Mouse (Mus musculus) embryonic stem cell, embryonic (primary cell): ENCODE results near the gene Cherp.

Experiments
- CTCF ChIA-PET, 4 experiments: fragments of 300-600 bp in 2 of 4; fragments of 350-600 bp in 2 of 4; sonication (Branson Sonifier 250); formaldehyde crosslinking; loops; one replicate each; lab custom pipeline; 2022; ENCODE audit warnings: inconsistent platforms in 2 of 4; lab: Charles Lee
- POLR2A ChIA-PET, 4 experiments: fragments of 300-600 bp in 2 of 4; fragments of 350-600 bp in 2 of 4; sonication (Branson Sonifier 250); formaldehyde crosslinking; loops; one replicate each; lab custom pipeline; 2022; ENCODE audit warnings: antibody characterized with exemption in 4 of 4, inconsistent platforms in 1 of 4; lab: Charles Lee

Cherp gene

GRCm38 (mm10) chr8:72474826-72475546, at the start of gene Cherp:
Gene Cherp (minus strand): TSS chr8:72475226.
- ChIA-PET CTCF (interaction anchor here in 1 of 4 experiments (1.0 kb wide), 1 partner anchor 64 kb away, joined by 3 read pairs; no protein-coding TSS in a partner anchor), POLR2A (interaction anchor here (0.5 to 5.7 kb wide), 45 partner anchors 9 to 323 kb away, joined by 3 to 57 read pairs (median 4); partner anchors contain the start of genes Med26 (in 3 of the 4), 1700030K09Rik (in 2 of the 4), Calr3 (in 2 of the 4) and Smim7 (in 2 of the 4))

- POLR2A ChIA-PET = interaction anchor here in 3 of 4 experiments (0.7 to 3.8 kb wide), 30 partner anchors 8 to 206 kb away, joined by 3 to 31 read pairs (median 4); partner anchors contain the start of genes Cherp (in 2 of the 3), Klf2 (in 1 of the 3), Med26 (in 1 of the 3) and Tmem38a (in 1 of the 3)
- CTCF ChIA-PET = interaction anchor here in 2 of 4 experiments (0.6 to 0.8 kb wide), 2 partner anchors 17 to 305 kb away, joined by 5 to 10 read pairs; no protein-coding TSS in a partner anchor
Observed at GRCm38 (mm10) chr8:72521888-72522287, 46.9 kb upstream of the Cherp start.

- ChIA-PET CTCF (interaction anchor here in 3 of 4 experiments (0.6 to 2.1 kb wide), 4 partner anchors 10 to 260 kb away, joined by 3 to 9 read pairs (median 4); no protein-coding TSS in a partner anchor), POLR2A (interaction anchor here in 2 of 4 experiments (0.6 to 2.8 kb wide), 23 partner anchors 8 to 245 kb away, joined by 3 to 9 read pairs (median 4); partner anchors contain the start of genes Med26 (in 2 of the 2), 1700030K09Rik (in 1 of the 2), Calr3 (in 1 of the 2) and Slc35e1 (in 1 of the 2))
Observed at GRCm38 (mm10) chr8:72517421-72517988, 42.5 kb upstream of the Cherp start.

- ChIA-PET CTCF (interaction anchor here in 3 of 4 experiments (0.5 to 2.9 kb wide), 4 partner anchors 13 to 994 kb away, joined by 3 to 9 read pairs (median 4); no protein-coding TSS in a partner anchor), POLR2A (interaction anchor here (0.7 to 14.4 kb wide), 15 partner anchors 8 to 68 kb away, joined by 3 to 114 read pairs (median 5); partner anchors contain the start of genes Slc35e1 (in 2 of the 4) and Med26 (in 1 of the 4))
Observed at GRCm38 (mm10) chr8:72513158-72513557, 38.1 kb upstream of the Cherp start.

GRCm38 (mm10) chr8:72512648-72513047, 37.6 kb upstream of the Cherp start:
- CTCF ChIA-PET = interaction anchor here (0.5 to 2.9 kb wide), 8 partner anchors 14 to 994 kb away, joined by 3 to 9 read pairs (median 4); no protein-coding TSS in a partner anchor
- POLR2A ChIA-PET = interaction anchor here (0.7 to 14.4 kb wide), 16 partner anchors 9 to 68 kb away, joined by 3 to 114 read pairs (median 4); partner anchors contain the start of genes Slc35e1 (in 2 of the 4) and Med26 (in 1 of the 4)

- ChIA-PET POLR2A (interaction anchor here in 3 of 4 experiments (0.7 to 14.4 kb wide), 9 partner anchors 10 to 76 kb away, joined by 3 to 114 read pairs (median 3); partner anchors contain the start of gene Slc35e1 (in 1 of the 3)), CTCF (no interaction called here)
Observed at GRCm38 (mm10) chr8:72507505-72507904, 32.5 kb upstream of the Cherp start.

GRCm38 (mm10) chr8:72504637-72505314, 29.8 kb upstream of the Cherp start:
- CTCF ChIA-PET = interaction anchor here in 2 of 4 experiments (0.6 to 1.0 kb wide), 3 partner anchors 9 to 29 kb away, joined by 3 to 4 read pairs (median 3); no protein-coding TSS in a partner anchor
- POLR2A ChIA-PET = interaction anchor here in 3 of 4 experiments (0.5 to 14.4 kb wide), 11 partner anchors 8 to 360 kb away, joined by 3 to 114 read pairs (median 3); partner anchors contain the start of genes Slc35e1 (in 2 of the 3) and Smim7 (in 1 of the 3)

GRCm38 (mm10) chr8:72504137-72504536, 29.1 kb upstream of the Cherp start:
- POLR2A ChIA-PET = interaction anchor here in 2 of 4 experiments (1.0 to 14.4 kb wide), 7 partner anchors 8 to 27 kb away, joined by 3 to 114 read pairs (median 5); partner anchors contain the start of gene Slc35e1 (in 2 of the 2)
- CTCF ChIA-PET = interaction anchor here in 2 of 4 experiments (0.5 to 0.9 kb wide), 3 partner anchors 8 to 243 kb away, joined by 3 to 9 read pairs (median 4); no protein-coding TSS in a partner anchor

- ChIA-PET CTCF (interaction anchor here in 2 of 4 experiments (0.6 to 1.1 kb wide), 3 partner anchors 11 to 39 kb away, joined by 3 to 5 read pairs (median 4); no protein-coding TSS in a partner anchor), POLR2A (interaction anchor here in 3 of 4 experiments (0.6 to 8.3 kb wide), 17 partner anchors 8 to 71 kb away, joined by 3 to 114 read pairs (median 4); partner anchors contain the start of genes Smim7 (in 1 of the 3) and Tmem38a (in 1 of the 3))
Observed at GRCm38 (mm10) chr8:72500521-72500931, 25.5 kb upstream of the Cherp start.

GRCm38 (mm10) chr8:72499521-72500284, 24.7 kb upstream of the Cherp start:
- CTCF ChIA-PET = interaction anchor here in 3 of 4 experiments (0.5 to 1.1 kb wide), 4 partner anchors 12 to 160 kb away, joined by 3 to 5 read pairs (median 4); no protein-coding TSS in a partner anchor
- POLR2A ChIA-PET = interaction anchor here in 3 of 4 experiments (0.6 to 8.3 kb wide), 21 partner anchors 9 to 259 kb away, joined by 3 to 114 read pairs (median 3); partner anchors contain the start of genes Smim7 (in 2 of the 3) and Tmem38a (in 1 of the 3)

- POLR2A ChIA-PET = interaction anchor here in 3 of 4 experiments (0.6 to 8.3 kb wide), 19 partner anchors 9 to 258 kb away, joined by 3 to 114 read pairs (median 4); partner anchors contain the start of gene Smim7 (in 1 of the 3)
- CTCF ChIA-PET = interaction anchor here in 1 of 4 experiments (1.0 kb wide), 1 partner anchor 41 kb away, joined by 5 read pairs; no protein-coding TSS in a partner anchor
Observed at GRCm38 (mm10) chr8:72498527-72498926, 23.5 kb upstream of the Cherp start.

GRCm38 (mm10) chr8:72497911-72498310, 22.9 kb upstream of the Cherp start:
- ChIA-PET POLR2A (interaction anchor here in 3 of 4 experiments (0.6 to 8.3 kb wide), 23 partner anchors 8 to 158 kb away, joined by 3 to 114 read pairs (median 3); partner anchors contain the start of gene Smim7 (in 1 of the 3)), CTCF (no interaction called here)

GRCm38 (mm10) chr8:72496217-72496616, 21.2 kb upstream of the Cherp start:
- POLR2A ChIA-PET = interaction anchor here in 3 of 4 experiments (0.8 to 8.3 kb wide), 36 partner anchors 8 to 233 kb away, joined by 3 to 114 read pairs (median 4); partner anchors contain the start of genes Cherp (in 2 of the 3), Med26 (in 2 of the 3), Klf2 (in 1 of the 3) and Smim7 (in 1 of the 3)
- CTCF ChIA-PET = interaction anchor here (0.5 to 1.6 kb wide), 11 partner anchors 8 to 319 kb away, joined by 3 to 8 read pairs (median 3); no protein-coding TSS in a partner anchor

- ChIA-PET CTCF (interaction anchor here (0.8 to 1.6 kb wide), 9 partner anchors 9 to 44 kb away, joined by 3 to 8 read pairs (median 3); no protein-coding TSS in a partner anchor), POLR2A (interaction anchor here in 3 of 4 experiments (0.7 to 8.3 kb wide), 35 partner anchors 9 to 232 kb away, joined by 3 to 114 read pairs (median 4); partner anchors contain the start of genes Cherp (in 2 of the 3), Med26 (in 2 of the 3), Smim7 (in 1 of the 3) and Tmem38a (in 1 of the 3))
Observed at GRCm38 (mm10) chr8:72495411-72496111, 20.5 kb upstream of the Cherp start.
